Mouse (Mus musculus): ENCODE measurements around the gene Ugt2a3. TPM values are rescaled to one million over a fixed set of nuclear protein-coding genes. Genes with fewer than 3 reads are reported as not detected.
"Not testable (repeated sequence)": the region's sequence is repeated elsewhere in the genome, so short reads cannot be mapped to it uniquely, and the experiment has no call there.

The Ugt2a3 gene
- polyA plus RNA-seq (2017; shearing (Covaris generic)): not detected

DNA sequence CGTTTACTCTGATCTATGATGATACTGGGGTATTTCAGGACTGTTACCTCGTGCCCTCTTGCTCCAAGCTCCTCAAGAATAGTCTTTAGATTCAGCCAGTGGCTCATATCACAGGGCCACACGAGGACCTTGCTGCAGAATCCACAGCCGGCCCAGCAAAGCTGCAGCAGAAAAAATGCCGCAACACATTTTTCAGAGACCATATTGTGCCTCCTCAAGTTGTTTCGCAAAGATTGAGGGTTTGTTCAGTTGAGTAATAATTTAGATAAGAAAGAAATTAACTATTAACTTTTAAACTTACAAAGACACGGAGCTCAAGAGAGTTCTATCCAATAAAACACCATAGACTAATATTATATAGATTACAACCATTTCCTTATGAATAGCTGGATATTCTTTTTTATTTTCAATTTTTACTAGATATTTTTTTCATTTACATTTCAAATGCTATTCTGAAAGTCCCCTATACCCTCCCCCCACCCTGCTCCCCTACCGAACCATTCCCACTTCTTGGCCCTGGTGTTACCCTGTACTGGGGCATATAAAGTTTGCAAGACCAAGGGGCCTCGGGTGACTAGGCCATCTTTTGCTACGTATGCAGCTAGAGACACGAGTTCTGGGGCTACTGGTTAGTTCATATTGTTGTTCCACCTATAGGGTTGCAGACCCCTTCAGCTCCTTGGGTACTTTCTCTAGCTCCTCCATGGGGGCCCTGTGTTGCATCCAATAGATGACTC, at the start of gene Ugt2a3:
Gene Ugt2a3, minus strand, starts transcription at position 235 of the 737 bp plus-strand sequence.
- ATAC-seq: no peak

DNA sequence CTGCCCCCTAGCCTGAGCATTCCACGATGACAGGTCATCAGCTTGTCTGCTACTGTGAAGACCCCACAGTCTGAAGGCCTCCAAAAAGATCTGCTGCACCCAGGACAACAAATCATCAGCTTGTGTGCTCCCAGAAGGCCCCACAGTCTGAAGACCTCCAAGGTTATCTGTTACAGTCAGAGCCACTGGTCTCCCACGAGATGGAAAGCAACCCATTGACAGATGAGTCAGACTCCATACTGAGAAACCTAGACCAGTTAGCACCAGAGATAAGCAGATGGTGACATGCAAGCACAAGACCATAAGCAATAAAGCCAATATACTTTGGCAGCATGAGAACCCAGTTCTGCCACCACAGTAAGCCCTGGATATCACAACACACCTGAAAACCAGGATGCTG, 43.2 kb upstream of the Ugt2a3 start:
- ATAC-seq: no peak

DNA sequence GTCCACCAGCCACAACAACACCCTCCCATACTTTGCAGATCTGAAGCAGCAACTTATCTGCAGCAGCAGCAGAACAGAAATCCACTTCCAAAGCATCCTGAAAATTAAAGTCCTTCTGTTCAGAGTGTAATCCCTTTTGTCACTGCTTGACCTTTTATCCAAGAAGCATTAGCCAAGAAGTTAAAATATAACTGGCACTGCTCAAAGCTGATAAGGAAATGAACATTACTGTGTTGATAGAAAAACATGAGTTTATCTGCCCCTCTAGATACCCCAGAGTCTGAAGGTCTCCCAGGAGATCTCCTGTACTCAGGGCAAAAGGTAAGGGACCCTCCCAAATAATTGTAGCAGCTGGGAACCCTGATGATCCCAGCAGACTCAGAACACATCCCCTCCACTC, 42.8 kb upstream of the Ugt2a3 start:
- ATAC-seq: no peak

DNA sequence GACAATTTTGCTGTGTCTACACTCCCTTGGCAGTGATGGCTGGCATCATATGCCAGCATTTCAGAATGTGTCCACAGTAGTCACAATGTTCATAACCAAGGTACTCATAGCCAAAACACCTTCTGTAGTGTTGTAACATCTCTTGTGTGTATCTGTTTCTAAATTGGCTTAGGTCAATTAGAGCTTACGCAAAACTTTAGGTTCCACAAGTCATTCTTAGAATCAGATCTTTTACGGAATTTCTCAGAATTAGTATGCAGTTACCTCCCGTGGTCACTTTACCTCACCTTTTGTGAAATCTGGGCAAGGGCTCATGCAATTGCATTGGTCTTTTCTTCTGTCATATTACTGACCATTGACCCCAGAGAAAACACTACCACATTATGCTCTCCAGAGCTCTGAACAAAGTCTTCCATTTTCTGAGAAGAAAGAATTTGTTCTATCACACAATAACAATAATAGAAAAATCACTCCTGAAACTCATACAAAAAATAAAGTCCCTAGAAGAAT, 38.9 kb upstream of the Ugt2a3 start:
- no peak for ATAC-seq

DNA sequence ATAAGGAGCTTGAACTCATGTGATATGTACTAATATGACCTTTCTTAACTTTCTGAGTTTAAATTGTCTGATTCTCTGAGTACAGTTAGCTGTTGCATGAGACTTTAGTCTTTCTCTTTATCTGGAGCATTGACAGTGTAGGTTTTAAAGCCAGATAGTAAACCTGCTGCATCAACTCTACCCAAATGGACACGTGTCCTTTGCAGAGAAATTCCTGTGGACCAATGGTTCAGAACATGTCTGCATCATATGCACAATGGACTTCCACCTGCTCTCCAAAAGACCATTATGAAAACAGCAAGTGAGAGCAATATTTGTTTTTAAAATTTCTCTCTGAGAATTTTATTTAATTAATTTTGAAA, 36.5 kb upstream of the Ugt2a3 start:
- ATAC-seq: no peak

DNA sequence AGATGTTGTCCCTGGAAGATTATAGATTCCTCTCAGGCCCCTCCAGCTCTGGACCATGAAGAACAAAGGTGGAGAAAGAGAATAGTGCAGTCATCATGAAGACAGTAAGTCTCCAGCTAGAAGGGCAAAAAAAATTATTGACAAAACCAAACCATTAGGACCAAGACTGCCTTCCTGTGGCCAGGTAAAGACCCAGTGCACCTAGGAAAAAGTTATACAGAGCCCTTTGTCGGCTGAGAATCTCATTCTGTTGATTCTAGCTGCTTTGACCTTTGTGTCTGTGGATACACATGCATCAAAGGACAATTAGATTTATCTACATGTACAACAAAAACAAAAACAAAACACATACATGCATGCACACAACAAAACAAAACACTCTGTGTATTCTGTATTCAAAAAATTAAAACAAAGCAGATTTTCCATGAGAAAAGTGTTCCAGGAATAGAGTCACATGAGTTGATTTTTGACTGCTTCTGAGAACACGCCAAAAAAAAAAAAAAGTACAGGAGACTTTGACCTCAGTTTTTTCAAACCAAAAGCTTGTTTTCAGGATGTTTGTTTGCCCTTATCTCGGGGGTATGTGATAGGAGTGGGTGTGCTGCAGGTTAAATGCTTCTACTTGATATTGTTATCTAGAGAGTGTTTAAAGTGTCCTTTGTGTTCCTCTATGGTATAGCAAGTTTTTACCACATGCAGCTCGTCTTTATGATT, 36.0 kb upstream of the Ugt2a3 start:
- not testable (repeated sequence) for ATAC-seq

DNA sequence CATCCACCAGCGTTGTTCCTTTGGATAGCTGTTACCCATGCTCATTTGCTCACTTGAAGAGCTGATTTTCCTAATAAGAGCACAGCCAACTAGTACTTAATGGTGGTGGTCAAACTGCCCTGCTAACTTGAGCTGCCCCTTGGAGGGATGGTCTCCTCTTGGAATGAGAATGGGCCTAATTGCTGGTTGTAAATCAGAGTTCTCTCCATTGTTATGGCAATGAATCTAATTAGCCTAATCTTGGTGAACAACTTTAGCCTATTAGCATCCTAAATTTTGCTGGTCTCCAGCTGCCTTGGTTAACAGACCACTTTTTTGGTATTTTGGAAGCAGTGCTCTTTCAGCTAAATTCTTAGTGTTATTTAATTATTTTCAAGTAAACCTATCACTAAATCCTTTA, 13.4 kb upstream of the Ugt2a3 start:
- ATAC-seq: no peak

DNA sequence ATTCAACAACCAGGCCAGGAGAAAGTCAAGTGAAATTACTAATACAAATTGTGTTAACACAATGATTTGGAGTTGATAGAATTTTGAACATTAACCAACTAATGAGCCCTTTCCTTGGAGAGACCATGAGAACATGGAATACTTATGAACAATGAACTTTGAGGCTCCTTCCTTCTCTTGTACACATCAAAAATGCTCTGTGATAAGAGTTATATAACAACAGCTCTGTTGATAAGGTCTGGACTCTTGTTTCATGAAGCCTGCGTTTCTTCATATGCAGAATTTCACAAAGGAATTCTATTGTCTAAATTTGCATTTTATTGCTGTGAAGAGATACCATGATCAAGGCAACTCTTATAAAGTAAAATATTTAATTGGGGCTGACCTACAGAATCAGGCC, 12.2 kb upstream of the Ugt2a3 start:
- not testable (repeated sequence) for ATAC-seq

DNA sequence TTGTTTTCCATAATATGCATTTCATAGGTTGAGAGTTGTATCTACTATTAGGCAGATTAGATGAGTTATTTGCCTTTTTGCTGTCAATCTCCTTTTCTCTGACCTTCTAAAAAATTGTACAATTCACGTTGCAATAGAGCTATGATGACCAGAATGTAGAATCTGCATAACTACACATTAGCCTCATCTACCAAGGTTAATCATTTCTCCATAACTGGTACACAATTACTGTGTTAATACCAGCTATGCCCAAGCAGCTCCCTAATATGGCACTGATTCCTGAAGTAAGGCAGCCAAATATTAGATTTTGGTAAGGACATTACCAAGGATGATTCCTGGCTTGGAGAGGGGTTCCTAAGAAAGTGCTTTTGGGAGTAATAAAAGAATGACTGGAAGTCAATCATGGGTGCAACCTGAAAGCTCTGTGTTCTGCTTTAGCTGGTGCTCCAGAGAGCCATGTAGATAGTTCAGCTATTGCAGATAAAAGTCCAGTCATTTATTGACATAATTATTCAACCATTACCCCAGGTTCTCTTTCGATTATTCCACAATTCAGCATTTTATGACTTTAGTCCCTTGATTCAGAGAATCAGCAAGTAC, 10.6 kb upstream of the Ugt2a3 start:
- not testable (repeated sequence) for ATAC-seq

DNA sequence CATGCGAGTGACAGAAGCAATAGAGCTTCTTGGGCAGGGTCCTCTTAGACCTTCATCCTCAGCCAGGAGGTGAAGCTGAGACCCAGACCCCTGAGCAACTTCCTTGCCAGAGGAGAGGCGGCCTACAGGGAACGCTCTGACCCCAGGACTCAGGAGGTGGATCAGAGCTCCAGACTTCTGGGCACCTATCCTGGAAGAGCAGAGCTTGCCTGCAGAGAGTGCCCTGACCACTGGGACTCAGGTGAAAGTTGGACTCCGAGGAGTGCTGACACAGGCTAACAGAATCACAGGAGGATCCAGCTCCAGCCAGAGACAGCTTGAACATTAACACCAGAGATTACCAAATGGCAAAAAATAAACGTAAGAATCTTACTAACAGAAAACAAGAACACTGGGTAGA, 3.5 kb upstream of the Ugt2a3 start:
- ATAC-seq: no peak

DNA sequence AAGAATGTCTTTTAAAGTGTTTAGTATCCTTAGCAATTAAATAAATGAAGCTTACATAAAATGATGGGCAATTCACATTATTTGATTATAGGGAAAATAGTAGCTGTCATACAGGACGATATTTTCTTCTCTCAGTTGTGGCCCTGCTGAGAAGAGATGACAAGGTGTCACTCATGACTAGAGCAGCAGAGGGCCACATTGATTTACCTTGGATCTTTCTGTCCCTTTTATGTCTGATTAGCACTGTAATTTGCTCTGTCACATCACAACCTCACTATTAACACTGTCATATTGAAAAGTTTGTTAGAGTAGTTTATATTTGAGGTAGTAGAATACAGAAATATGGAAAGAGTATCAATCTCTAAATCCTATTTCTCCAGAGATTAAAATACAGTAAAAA, 1.8 kb downstream of the Ugt2a3 start:
- ATAC-seq: no peak

DNA sequence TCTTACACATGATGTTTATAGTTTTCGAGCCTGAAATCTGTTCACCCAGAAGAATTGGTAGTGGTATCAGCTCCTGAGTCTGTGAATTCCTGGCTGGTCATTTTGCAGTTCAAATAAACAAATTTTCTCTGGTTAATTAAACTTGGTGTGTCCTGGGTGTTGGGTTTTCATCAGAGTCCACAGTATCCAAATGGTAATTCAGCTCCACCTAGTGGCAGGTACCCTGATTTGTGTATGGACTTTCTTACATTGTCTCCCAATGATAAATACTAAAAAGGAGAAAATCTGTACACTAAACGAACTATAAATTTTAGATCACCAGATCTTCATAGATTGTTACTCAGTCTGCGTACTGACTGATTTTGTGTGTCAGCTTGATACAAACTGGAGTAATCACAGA, 3.4 kb downstream of the Ugt2a3 start:
- no peak for ATAC-seq

DNA sequence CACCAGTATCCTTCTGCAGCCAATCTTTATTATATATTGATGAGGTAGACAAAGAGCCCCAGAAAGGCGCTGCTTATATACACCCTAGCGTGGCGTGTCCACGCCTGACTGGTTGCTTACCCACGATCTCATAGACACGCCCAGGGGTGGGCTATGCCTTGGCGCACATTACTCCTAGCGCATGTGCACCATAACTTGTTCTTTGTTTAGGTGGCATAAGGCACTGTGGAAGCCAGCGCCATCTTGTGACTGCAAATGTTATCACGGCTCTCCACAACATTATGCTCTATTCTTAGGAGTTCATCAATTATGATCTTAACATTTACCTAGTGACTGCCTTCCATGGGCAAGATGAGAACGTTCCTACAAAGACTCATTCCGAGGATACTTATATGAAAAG, 25.6 kb downstream of the Ugt2a3 start:
- no peak for ATAC-seq

DNA sequence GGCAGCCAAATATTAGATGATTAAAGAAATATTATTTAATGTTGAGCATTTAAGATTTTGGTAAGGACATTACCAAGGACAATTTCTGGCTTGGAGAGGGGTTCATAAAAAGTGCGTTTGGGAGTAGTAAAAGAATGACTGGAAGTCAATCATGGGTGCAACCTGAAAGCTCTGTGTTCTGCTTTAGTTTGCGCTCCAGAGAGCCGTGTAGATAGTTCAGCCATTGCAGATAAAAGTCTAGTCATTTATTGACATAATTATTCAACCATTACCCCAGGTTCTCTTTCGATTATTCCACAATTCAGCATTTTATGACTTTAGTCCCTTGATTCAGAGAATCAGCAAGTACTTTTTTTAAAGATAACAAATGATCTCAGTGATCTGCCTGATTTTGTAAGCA, 50.8 kb downstream of the Ugt2a3 start:
- ATAC-seq: not testable (repeated sequence)

DNA sequence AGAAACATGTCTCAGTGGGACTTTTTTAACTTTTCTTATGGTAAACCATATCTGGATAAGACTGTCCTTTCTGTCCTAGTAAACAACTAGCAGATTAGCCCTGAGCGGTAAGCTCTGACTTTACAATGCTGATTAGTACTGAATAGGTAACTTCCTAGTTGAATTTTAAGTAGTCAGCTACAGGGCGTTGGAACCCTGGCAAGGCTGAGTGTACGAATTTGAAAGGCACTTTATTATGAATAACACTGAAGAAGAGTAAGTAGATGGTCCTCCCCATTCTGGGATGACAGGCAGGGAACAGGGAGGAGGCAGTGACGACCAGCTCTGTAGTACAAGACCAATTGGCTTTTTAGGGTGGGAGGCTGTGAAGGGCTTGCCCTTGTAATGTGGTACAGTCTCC, 61.0 kb downstream of the Ugt2a3 start:
- ATAC-seq: not testable (repeated sequence)

DNA sequence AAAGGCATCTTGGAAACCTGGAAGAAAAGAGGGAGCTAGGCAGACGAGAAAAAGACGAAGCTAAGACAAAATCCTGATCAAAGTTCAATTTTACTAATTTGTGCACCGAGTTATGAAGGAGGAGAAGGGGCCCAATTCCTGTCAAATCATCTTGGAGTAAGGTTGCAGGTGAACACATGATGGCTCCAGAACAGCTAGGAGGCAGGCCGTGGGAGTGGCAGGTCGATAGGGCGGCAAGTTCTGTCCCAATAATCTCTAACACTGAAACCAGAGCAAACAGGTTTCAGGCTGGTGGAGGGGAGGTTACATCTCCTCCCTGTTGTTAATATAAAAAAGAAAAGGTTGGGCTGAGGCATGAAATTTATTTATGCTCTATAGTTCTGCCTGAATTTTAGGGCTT, 61.4 kb downstream of the Ugt2a3 start:
- no peak for ATAC-seq

Other genes with a start within 250 kb of the Ugt2a3 start
- gene Ugt2b36, start 244.6 kb downstream of the Ugt2a3 start, polyA plus RNA-seq (2017; shearing (Covaris generic)): not detected
- gene Ugt2b5, start 196.9 kb downstream of the Ugt2a3 start, polyA plus RNA-seq (2017; shearing (Covaris generic)): not detected
- gene Ugt2b37, start 82.4 kb downstream of the Ugt2a3 start, polyA plus RNA-seq (2017; shearing (Covaris generic)): under 1 TPM in 1 of 2 experiments, not detected in 1; 0.23 TPM
- gene Ugt2b38, start 87.0 kb upstream of the Ugt2a3 start, polyA plus RNA-seq (2017; shearing (Covaris generic)): not detected
- not detected for gene Ugt2a2, start 145.1 kb upstream of the Ugt2a3 start, polyA plus RNA-seq (2017; shearing (Covaris generic))
- gene Gm43638, start 149.6 kb upstream of the Ugt2a3 start, polyA plus RNA-seq (2017; shearing (Covaris generic)): not detected
- gene Ugt2a1, start 153.7 kb upstream of the Ugt2a3 start, polyA plus RNA-seq (2017; shearing (Covaris generic)): not detected
- gene Sult1b1, start 201.0 kb upstream of the Ugt2a3 start, polyA plus RNA-seq (2017; shearing (Covaris generic)): not detected
- not detected for gene Sult1d1, start 231.8 kb upstream of the Ugt2a3 start, polyA plus RNA-seq (2017; shearing (Covaris generic))

Data from CD4-positive, CD25-positive, alpha-beta regulatory T cell, adult 4 months (primary cell).